Mouse (Mus musculus): Measurements from ENCODE around the gene Gpr132.
"Not testable (repeated sequence)": the region's sequence is repeated elsewhere in the genome, so short reads cannot be mapped to it uniquely, and the experiment has no call there.

Gene Gpr132

GRCm38 (mm10) chr12:112854610-112855333 is 13.3 kb downstream of the Gpr132 start:
- no peak for DNase-seq (ENCODE audit: extremely low read depth, insufficient read length, low spot score)

- DNase-seq (ENCODE audit: extremely low read depth, insufficient read length, low spot score), result no peak
Measured at GRCm38 (mm10) chr12:112853050-112853729, 14.8 kb downstream of the Gpr132 start.

- peak; percentile 44 for DNase-seq (ENCODE audit: extremely low read depth, insufficient read length, low spot score)
Measured at GRCm38 (mm10) chr12:112851116-112851515, 16.9 kb downstream of the Gpr132 start.

- DNase-seq (ENCODE audit: extremely low read depth, insufficient read length, low spot score), result no peak
Measured at GRCm38 (mm10) chr12:112850344-112850743, 17.7 kb downstream of the Gpr132 start.

GRCm38 (mm10) chr12:112849235-112850022 is 18.6 kb downstream of the Gpr132 start:
- DNase-seq (ENCODE audit: extremely low read depth, insufficient read length, low spot score), result peak; percentile 47

GRCm38 (mm10) chr12:112847880-112848279 is 20.1 kb downstream of the Gpr132 start:
- no peak for DNase-seq (ENCODE audit: extremely low read depth, insufficient read length, low spot score)

- DNase-seq (ENCODE audit: extremely low read depth, insufficient read length, low spot score), result no peak
Measured at GRCm38 (mm10) chr12:112843803-112844202, 24.2 kb downstream of the Gpr132 start.

GRCm38 (mm10) chr12:112842128-112842527 is 25.9 kb downstream of the Gpr132 start:
- DNase-seq (ENCODE audit: extremely low read depth, insufficient read length, low spot score), result not testable (repeated sequence)

- DNase-seq (ENCODE audit: extremely low read depth, insufficient read length, low spot score), result not testable (repeated sequence)
Measured at GRCm38 (mm10) chr12:112841338-112841892, 26.6 kb downstream of the Gpr132 start.

GRCm38 (mm10) chr12:112840209-112841086 is 27.6 kb downstream of the Gpr132 start:
- DNase-seq (ENCODE audit: extremely low read depth, insufficient read length, low spot score), result no peak

GRCm38 (mm10) chr12:112835046-112835445 is 33.0 kb downstream of the Gpr132 start:
- no peak for DNase-seq (ENCODE audit: extremely low read depth, insufficient read length, low spot score)

- no peak for DNase-seq (ENCODE audit: extremely low read depth, insufficient read length, low spot score)
Measured at GRCm38 (mm10) chr12:112833527-112833926, 34.5 kb downstream of the Gpr132 start.

GRCm38 (mm10) chr12:112832411-112832810 is 35.6 kb downstream of the Gpr132 start:
- no peak for DNase-seq (ENCODE audit: extremely low read depth, insufficient read length, low spot score)

- no peak for DNase-seq (ENCODE audit: extremely low read depth, insufficient read length, low spot score)
Measured at GRCm38 (mm10) chr12:112830570-112830969, 37.5 kb downstream of the Gpr132 start.

- no peak for DNase-seq (ENCODE audit: extremely low read depth, insufficient read length, low spot score)
Measured at GRCm38 (mm10) chr12:112830141-112830540, 37.9 kb downstream of the Gpr132 start.

- peak; percentile 97 for DNase-seq (ENCODE audit: extremely low read depth, insufficient read length, low spot score)
Measured at GRCm38 (mm10) chr12:112829244-112829864, 38.7 kb downstream of the Gpr132 start, which contains the start of gene Cdca4. TSS of gene Cdca4 (minus strand) at chr12:112829423.

- no peak for DNase-seq (ENCODE audit: extremely low read depth, insufficient read length, low spot score)
Measured at GRCm38 (mm10) chr12:112828501-112829243, 39.4 kb downstream of the Gpr132 start.

GRCm38 (mm10) chr12:112825901-112826300 is 42.1 kb downstream of the Gpr132 start:
- DNase-seq (ENCODE audit: extremely low read depth, insufficient read length, low spot score), result no peak

GRCm38 (mm10) chr12:112823221-112823620 is 44.8 kb downstream of the Gpr132 start:
- no peak for DNase-seq (ENCODE audit: extremely low read depth, insufficient read length, low spot score)

All from 3134 (cell line).